Mouse (Mus musculus) heart, embryonic 15.5 days (tissue): ENCODE data around the gene Samhd1. TPM values are rescaled to one million over a fixed set of nuclear protein-coding genes. Genes with fewer than 3 reads are reported as not detected.

Experiments used
- ATAC-seq: fragments of 200-750 bp; cut with Nextera tagmentation; replicated peaks from 2 replicates; pipeline ENCODE4 v1.8.0; 2017; ENCODE audit warnings: low read depth, moderate TSS enrichment; ENCODE audit not compliant: insufficient number of reproducible peaks, insufficient read depth, low FRiP score
- H3K27ac ChIP-seq: fragments of 300-500 bp; sonication (generic); 2 replicates; pipeline ENCODE4 v1.5.1; 2015; ENCODE audit warnings: mild to moderate bottlenecking, inconsistent platforms
- H3K27me3 ChIP-seq: fragments of 300-500 bp; sonication (generic); 2 replicates; pipeline ENCODE4 v1.6.1; 2015; ENCODE audit warnings: inconsistent platforms
- H3K36me3 ChIP-seq: fragments of 300-500 bp; sonication (generic); 2 replicates; pipeline ENCODE4 v1.6.1; 2015; ENCODE audit warnings: mild to moderate bottlenecking, inconsistent platforms
- H3K4me1 ChIP-seq: fragments of 300-500 bp; sonication (generic); replicated peaks from 2 replicates; pipeline ENCODE4 v1.6.1; 2015; ENCODE audit warnings: inconsistent platforms
- H3K4me2 ChIP-seq: fragments of 300-500 bp; sonication (generic); 2 replicates; pipeline ENCODE4 v1.6.1; 2015; ENCODE audit warnings: inconsistent platforms, mild to moderate bottlenecking, moderate library complexity
- H3K4me3 ChIP-seq: fragments of 300-500 bp; sonication (generic); 2 replicates; pipeline ENCODE4 v1.5.1; 2015; ENCODE audit warnings: mild to moderate bottlenecking, inconsistent platforms
- H3K9ac ChIP-seq: fragments of 300-500 bp; sonication (generic); 2 replicates; pipeline ENCODE4 v1.6.1; 2015; ENCODE audit warnings: mild to moderate bottlenecking, inconsistent platforms
- H3K9me3 ChIP-seq: fragments of 300-500 bp; sonication (generic); replicated peaks from 2 replicates; pipeline ENCODE4 v1.6.1; 2016; ENCODE audit warnings: inconsistent platforms
- WGBS: fragments of 180-500 bp; shearing (Covaris S2); methylation state at CpG from one replicate; pipeline ENCODE4 v1.1.7; 2015; ENCODE audit warnings: mixed read lengths; 5-methylcytosine and 5-hydroxymethylcytosine counted together
- polyA plus RNA-seq: library from polyadenylated mRNA; unstranded; fragments of >200 nt; fragmentation: Nextera tagmentation; extraction: Ambion mirVana; gene quantifications from 2 replicates; pipeline ENCODE4 v1.2.1, GENCODE M21; 2015

Gene Samhd1
- polyA plus RNA-seq, 1 experiment from 2014 or later: 14.2 TPM

DNA sequence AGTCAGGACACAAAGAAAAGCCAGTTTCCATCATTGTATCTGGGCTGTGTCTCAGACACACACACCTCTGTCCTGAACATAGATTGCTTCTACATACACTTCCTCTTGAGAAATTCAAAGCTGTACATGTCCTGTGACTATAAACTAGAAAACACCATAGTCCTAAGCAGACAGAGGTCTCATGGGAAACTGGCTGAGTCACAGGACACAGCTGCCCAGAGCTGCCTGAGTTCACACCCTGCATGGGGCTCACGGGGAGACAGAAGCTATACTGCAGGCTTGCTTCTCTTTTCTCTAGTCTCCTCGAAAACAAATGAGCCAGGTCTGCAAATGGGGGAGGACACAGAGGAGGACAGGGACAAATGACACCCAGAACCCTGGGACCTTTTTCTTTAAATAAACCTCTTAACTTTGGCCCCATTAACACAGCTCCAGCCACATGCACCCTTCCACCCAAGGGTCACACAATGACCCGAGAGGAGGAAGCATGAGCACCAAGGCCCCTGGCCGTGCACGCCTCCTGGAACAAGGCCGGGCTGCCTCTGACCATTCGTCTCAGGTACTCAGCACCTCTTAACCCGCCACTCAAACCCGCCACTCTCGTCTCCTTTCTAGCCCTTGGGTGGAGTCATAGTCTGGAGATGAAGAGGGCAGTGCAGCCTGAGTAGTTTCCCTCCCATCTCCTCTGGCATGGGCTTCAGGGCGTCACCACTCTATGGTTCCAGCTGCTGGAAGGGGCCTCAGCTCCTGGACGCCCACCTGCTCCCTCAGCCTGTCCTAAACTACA lies 35.3 kb downstream of the Samhd1 start:
- Histone ChIP-seq H3K9me3 (no peaks in the 10 kb centered on the region), H3K4me1 (0 out of 2 replicates have a peak, but pooled peaks cover 11% of the 10 kb centered on the region), H3K27me3 (no peaks in the 10 kb centered on the region), H3K4me2 (no peak overlapping the region), H3K4me3 (no peak overlapping the region), H3K9ac (no peak overlapping the region), H3K27ac (no peak overlapping the region), H3K36me3 (peaks cover 16% of the 10 kb centered on the region; the same call in 1 of the 2 replicates)
- ATAC-seq: no peak
- WGBS: 55% methylated on average over 12 of the region's 12 CpGs

DNA sequence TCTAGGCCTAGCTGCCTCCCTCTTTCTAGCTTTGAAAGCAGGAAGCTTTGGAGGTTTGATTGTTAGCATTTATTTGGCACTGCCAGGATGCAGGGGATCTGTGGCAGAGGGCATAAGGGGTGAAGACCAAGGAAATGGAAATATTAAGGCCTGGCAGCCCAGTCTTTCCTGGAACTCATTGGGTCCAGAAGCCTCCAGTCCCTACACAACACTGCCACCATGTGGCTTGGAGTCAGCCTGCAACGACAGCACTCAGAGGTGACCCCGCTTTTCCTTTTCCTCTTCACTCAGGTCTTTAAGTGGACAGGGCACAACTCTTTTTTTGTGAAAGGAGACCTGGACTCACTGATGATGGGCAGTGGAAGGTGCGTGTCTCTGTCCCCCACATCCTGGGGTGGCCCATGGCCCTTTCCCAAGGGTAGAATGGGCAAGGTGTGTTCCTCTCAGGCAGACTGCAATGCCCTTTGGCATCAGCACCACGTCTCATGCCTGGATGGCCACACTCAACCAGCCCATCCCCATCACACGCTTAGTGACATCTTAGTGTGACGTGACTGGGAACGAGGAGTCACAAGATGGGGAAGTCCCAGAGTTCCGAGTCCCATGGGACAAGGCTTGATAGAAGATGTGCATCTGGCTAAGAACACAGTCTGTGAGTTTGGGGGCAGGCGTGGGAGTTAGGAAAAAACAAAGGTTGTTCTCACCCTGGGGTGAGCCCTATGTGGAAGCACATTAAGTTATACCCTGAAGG lies 39.9 kb downstream of the Samhd1 start:
- H3K4me1 ChIP-seq: peaks cover 18% of the 10 kb centered on the region
- peaks cover under 1% of the 10 kb centered on the region; the same call in 1 of the 2 replicates for H3K36me3 ChIP-seq
- H3K4me3 ChIP-seq: no peak overlapping the region
- 55% methylated on average over 9 of the region's 9 CpGs for WGBS
- ATAC-seq: no peak
- no peak overlapping the region for H3K4me2 ChIP-seq
- H3K9me3 ChIP-seq: no peaks in the 10 kb centered on the region
- no peaks in the 10 kb centered on the region for H3K27me3 ChIP-seq
- H3K27ac ChIP-seq: no peak overlapping the region
- H3K9ac ChIP-seq: no peak overlapping the region

DNA sequence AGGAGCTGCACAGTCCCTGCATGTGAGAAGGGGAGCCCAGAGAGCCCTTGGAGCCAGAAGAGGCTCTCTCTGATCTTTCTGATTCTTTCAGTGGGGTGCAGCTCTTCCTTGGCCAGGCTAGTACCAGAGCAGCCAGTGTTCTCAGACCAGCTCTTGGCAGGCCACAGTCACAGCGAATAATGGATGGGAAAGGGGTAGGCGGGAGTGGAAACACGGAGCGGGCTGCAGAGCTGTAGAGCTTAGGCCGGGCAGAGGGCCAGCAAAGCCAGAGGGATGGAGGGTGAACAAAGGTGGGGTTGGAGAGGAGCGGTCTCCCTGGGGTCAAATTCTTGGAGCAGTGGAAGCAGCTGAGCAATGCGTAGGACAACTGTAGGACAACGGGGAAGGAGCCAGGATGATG lies 43.0 kb downstream of the Samhd1 start:
- 18% methylated on average over 8 of the region's 8 CpGs for WGBS
- Histone ChIP-seq H3K4me1 (peaks cover 11% of the 10 kb centered on the region), H3K4me3 (no peak overlapping the region), H3K27me3 (no peaks in the 10 kb centered on the region), H3K27ac (peak overlapping the region; percentile 31; the same call in 1 of the 2 replicates), H3K4me2 (peak overlapping the region; percentile 37; the same call in 1 of the 2 replicates), H3K36me3 (no peaks in the 10 kb centered on the region), H3K9me3 (no peaks in the 10 kb centered on the region), H3K9ac (0 out of 2 replicates have a peak overlapping the region, but pooled peaks have one; percentile 4)
- peak; percentile 58 for ATAC-seq

DNA sequence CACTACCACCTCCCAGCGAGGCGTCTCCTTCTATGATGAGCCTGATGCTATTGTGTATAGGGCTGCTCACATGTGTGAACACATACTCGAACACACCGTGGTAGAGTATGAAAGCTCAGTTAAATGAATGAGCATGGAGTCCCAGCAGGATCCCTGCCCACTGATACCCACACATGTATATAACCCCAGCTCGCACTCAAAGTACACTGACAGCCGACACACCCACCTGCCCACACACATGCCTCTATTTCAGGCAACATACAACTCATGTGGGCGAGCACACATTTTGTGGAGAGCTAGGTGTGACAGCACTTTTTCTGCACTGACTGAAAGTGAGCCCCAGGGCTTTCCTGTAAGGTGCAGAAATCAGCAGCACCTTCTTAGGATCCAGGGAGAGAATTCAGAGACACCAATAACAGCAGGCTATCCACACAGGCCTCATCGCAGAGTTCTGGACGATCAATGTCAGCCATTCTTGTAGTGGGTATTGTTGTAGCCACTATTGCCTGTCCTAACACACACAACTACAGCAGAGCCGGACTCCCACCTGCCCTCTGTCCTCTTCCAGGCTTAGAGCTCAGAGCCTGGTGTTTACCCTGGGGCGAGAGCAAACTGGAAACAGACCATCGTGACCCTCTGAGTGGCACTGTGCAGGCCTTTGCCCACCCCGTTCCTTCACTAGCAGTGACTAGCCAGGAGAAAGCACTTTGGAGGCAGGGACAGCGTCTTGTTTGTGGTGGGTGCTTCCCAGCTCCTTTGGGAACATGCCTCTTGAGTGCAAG lies 47.3 kb downstream of the Samhd1 start:
- H3K4me1 ChIP-seq: peaks cover 9% of the 10 kb centered on the region
- no peak overlapping the region for H3K4me3 ChIP-seq
- H3K27ac ChIP-seq: no peak overlapping the region
- no peak overlapping the region for H3K4me2 ChIP-seq
- H3K9ac ChIP-seq: no peak overlapping the region
- no peak for ATAC-seq
- WGBS: 80% methylated on average over 14 of the region's 14 CpGs
- no peaks in the 10 kb centered on the region for H3K9me3 ChIP-seq
- H3K36me3 ChIP-seq: no peaks in the 10 kb centered on the region
- no peaks in the 10 kb centered on the region for H3K27me3 ChIP-seq

DNA sequence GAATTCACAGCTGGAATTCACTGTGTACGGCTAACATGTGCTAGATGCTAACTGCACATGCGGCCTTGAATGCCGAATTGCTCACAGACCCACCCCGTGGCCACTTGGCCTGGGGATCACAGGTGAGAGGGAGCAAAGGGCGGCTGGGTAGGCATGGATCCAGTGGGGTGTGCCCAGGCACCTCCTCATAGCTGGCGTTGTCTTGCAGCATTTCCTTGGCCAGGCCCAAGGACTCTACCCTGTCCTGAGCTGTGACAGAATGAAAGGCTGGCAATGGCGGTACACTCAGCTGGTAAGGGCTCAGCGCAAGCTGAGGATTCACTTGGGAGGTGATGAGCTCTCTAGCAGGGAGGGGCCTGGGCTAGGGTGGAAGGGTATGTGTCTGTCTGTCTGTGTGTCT lies 48.3 kb downstream of the Samhd1 start, which contains the start of gene Tldc2:
Gene Tldc2 (plus strand): TSS at position 260 of the 400 bp plus-strand sequence.
- Histone ChIP-seq H3K36me3 (no peaks in the 10 kb centered on the region), H3K9me3 (no peaks in the 10 kb centered on the region), H3K27me3 (no peaks in the 10 kb centered on the region), H3K9ac (no peak within 1 kb of the TSS), H3K4me3 (no peak within 1 kb of the TSS), H3K4me1 (peaks cover 9% of the 10 kb centered on the region), H3K27ac (no peak within 1 kb of the TSS), H3K4me2 (no peak within 1 kb of the TSS)
- 87% methylated on average over 8 of the region's 8 CpGs for WGBS
- no peak for ATAC-seq

DNA sequence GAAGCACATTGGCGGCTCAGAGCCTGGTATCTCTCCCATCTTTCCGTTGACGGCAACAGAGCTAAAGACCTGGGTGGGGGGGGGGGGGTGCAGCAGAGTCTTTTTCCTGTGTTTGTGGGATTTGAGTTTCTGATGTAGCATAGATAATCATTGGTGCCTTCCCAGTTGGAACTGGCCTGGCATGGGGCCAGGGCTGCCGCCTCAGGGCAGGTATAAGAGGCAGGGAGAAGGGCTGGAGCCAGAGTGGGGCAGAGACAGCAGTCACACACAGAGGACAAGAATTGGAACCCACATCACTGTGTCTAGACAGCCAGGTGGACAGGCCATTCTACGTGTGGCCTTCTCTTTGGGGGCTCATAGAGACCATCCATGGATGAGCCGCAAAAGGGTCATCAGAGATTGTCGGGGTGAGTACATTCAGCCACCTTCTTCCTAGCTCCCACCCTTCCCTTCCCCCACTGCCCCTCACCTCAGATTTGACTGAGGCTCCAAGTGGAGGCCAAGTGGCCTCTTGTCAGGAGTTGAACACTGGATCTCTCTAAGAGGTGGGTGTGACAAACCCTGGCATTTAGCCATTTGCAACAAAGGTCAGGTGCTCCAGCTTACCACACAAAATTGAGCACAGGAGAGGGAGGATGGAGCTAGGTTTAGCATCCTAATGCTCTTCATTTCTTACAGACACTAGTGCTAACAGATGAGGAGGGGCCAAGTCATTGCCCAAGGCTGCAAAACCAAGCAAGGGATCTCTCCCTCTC lies 50.1 kb downstream of the Samhd1 start:
- H3K9me3 ChIP-seq: no peaks in the 10 kb centered on the region
- 75% methylated on average over 7 of the region's 7 CpGs for WGBS
- H3K4me2 ChIP-seq: no peak overlapping the region
- H3K27me3 ChIP-seq: peaks cover 4% of the 10 kb centered on the region; the same call in 1 of the 2 replicates
- H3K4me3 ChIP-seq: no peak overlapping the region
- no peak for ATAC-seq
- peaks cover 8% of the 10 kb centered on the region for H3K4me1 ChIP-seq
- no peak overlapping the region for H3K27ac ChIP-seq
- no peak overlapping the region for H3K9ac ChIP-seq
- no peaks in the 10 kb centered on the region for H3K36me3 ChIP-seq

DNA sequence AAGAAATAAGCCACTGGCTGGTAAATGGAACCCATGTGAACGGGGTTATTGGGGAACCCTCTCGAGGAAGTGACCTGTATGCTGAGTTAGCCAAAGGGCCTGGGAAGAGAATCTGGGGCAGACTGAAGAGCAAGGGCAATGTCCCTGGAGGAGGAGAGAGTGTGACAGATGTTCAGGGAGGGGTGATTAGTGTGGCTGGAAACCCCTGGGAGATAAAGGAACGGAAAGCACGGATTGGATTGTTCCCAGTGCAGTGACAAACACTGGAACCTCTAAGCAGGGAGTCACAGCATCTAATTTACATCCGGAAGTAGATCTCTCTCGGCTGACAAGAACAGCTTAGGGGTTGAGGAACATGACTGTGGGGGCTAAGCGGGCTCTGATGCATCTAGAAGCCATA lies 53.1 kb downstream of the Samhd1 start:
- Histone ChIP-seq H3K27me3 (peaks cover 4% of the 10 kb centered on the region; the same call in 1 of the 2 replicates), H3K9ac (no peak overlapping the region), H3K4me2 (no peak overlapping the region), H3K9me3 (no peaks in the 10 kb centered on the region), H3K27ac (no peak overlapping the region), H3K4me1 (peaks cover 18% of the 10 kb centered on the region), H3K4me3 (no peak overlapping the region), H3K36me3 (no peaks in the 10 kb centered on the region)
- no peak for ATAC-seq
- WGBS: 24% methylated on average over 7 of the region's 7 CpGs

DNA sequence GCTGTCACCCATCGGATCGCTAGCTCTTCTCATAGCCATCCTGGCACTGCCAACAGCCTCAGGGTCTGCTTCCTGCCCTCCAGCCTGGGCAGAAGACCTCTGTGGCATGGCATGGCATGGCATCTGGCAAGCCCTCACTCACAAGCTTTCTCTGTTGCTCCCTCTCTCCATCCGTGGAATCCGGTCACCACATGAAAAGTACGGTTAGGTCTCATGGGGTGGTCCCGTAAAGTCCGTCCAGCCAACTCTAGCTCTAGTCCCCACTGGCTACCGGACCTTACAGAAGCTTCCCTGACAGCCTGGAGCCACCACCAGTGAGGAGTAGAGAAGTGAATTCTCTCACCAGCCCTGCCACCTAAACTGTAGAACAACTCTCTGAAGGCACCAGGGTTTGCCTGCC lies 53.7 kb downstream of the Samhd1 start:
- Histone ChIP-seq H3K4me1 (peaks cover 24% of the 10 kb centered on the region), H3K27me3 (peaks cover 4% of the 10 kb centered on the region; the same call in 1 of the 2 replicates), H3K9ac (no peak overlapping the region), H3K9me3 (no peaks in the 10 kb centered on the region), H3K4me3 (no peak overlapping the region), H3K4me2 (no peak overlapping the region), H3K27ac (no peak overlapping the region), H3K36me3 (no peaks in the 10 kb centered on the region)
- WGBS: 90% methylated on average over 8 of the region's 8 CpGs
- no peak for ATAC-seq

DNA sequence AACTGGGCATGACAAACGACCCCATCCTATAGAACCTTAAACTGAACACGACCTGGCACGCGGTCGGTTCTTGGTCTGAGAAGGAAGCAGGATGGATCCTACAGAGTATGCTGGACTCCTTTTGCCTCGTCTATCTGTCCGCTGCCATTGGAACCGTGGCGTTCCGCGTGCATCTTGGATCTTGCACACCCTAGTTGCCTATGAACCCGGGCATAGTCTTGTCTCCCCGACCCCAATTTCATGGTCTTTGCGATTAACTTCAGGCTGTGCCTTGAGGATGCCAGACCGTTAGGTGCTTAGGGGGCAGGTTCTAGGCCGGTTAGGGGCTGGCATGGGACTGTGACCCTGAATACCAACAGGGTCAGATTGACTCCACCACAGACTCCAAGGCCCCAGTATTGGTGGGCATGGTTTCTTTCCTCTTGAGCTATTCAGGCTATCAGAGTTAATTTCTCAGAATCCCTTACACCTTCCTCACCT lies 55.3 kb downstream of the Samhd1 start:
- no peaks in the 10 kb centered on the region for H3K9me3 ChIP-seq
- peak overlapping the region; percentile 94 for H3K27ac ChIP-seq
- no peak for ATAC-seq
- H3K27me3 ChIP-seq: peaks cover 4% of the 10 kb centered on the region; the same call in 1 of the 2 replicates
- peak overlapping the region; percentile 81 for H3K4me2 ChIP-seq
- H3K4me3 ChIP-seq: peak overlapping the region; percentile 90
- peaks cover 40% of the 10 kb centered on the region for H3K4me1 ChIP-seq
- H3K36me3 ChIP-seq: no peaks in the 10 kb centered on the region
- H3K9ac ChIP-seq: peak overlapping the region; percentile 93
- 16% methylated on average over 16 of the region's 16 CpGs for WGBS
